Mouse (Mus musculus) kidney, postnatal 36 days (tissue): ENCODE measurements around the gene Nbr1.
A peak's percentile ranks its signal among the peaks of the same experiment; 100 is the strongest.
"Not testable (repeated sequence)": the region's sequence is repeated elsewhere in the genome, so short reads cannot be mapped to it uniquely, and the experiment has no call there.

ENCODE experiments used
- DNase-seq, 2 experiments: peaks; one replicate each; pipeline ENCODE4 v3.0.0; 2021 to 2022; ENCODE audit warnings: mixed read lengths in 2 of 2

The Nbr1 gene

DNA sequence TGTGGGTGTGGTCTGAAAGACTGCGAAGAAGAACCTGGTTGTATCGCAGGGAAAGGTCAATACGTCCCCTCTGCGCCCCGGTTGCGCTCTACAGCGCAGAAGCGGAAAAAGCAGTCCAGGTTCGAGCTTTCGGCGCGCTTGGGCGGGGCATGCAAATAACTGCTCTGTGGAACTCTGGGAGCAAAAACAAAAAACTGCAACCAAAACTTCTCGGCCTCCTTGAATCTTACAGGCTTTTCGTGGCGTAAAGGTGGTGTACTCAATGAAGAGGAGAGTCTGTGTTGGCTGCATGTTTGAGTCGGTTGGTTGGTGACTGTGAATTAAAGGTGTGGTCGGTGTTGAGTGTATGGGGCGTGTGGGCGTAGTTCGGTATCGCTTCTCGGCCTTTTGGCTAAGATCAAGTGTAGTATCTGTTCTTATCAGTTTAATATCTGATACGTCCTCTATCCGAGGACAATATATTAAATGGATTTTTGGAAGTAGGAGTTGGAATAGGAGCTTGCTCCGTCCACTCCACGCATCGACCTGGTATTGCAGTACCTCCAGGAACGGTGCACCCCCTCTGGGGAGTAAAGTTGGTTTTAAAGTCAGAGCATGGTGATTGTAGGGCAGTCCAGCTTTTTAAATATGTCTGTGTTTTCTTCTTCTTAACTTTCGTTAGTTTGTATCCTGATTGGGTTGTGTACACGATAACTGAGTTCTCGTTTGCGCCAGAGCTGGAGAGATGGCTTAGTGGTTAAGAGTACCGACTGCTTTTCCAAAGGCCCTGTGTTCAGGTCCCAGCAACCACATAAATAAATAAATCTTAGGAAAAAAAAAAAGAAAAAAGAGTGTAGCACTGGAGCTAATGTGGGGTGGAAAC lies 75.3 kb downstream of the Nbr1 start, which contains the start of gene Rdm1:
Gene Rdm1, plus strand, starts transcription at position 201 of the 862 bp plus-strand sequence.
- peak; percentile 90 to 92 for DNase-seq

DNA sequence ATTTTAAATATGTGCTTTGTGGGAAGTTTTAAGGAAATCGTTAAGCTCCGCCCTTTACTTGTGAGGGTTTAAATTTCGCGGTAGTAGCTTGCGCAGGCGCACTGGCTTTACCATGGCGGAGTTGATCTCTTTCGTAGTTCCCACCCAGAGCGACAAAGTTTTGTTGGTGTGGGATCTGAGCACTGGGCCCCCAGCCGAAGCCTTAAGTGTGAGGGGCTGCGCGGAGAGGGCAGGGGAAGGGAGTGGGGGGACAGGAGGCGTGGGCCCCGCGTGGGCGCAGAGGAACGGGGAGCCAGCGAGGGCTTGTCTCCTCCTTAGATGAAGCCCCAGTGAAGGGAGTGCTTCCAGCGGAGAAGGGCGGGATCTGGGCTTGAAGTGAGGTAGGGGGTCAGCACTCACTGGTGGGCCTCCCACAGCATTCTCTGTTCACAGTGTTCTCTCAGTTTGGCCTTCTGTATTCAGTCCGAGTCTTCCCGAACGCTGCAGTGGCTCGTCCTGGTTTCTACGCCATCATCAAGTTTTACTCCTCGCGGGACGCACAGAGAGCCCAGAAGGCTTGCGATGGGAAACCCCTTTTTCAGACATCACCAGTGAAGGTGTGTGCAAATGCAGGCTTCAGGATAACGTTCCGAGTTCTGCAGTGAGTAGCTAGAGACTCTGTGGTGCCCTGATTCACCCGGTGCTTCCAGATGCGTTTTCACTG lies 76.1 kb downstream of the Nbr1 start:
- peak; percentile 83 to 92 for DNase-seq

DNA sequence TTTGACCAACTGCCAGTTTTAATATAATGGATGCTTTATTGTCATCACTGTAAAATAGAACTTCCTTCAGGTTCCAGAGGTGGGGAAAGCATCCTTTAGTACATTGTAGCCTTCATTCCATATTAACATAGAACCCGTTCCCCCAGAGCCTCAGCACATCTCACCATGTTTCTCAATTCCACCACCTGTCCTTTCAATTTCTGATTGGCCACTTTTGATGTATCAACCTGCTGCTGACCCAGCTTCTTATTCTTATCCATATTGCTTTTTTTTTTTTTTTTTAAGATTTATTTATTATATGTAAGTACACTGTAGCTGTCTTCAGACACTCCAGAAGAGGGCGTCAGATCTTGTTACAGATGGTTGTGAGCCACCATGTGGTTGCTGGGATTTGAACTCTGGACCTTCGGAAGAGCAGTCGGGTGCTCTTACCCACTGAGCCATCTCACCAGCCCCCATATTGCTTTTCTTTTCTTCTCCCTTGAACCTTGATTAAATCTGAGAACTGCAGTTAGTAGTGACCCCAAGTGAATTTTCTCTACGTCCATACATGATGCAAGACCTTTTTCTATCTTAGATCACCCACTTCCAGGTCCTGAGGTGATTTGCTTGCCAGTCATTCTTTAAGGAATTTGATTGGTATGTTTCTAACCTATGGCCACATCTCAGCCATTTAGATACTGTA lies 76.9 kb downstream of the Nbr1 start:
- DNase-seq = not testable (repeated sequence)
